Mouse (Mus musculus) embryo, embryonic 11.5 days (tissue): ENCODE data around the gene Lrrc34.

Experiments used
- DNase-seq: peaks from one replicate; pipeline ENCODE4 v3.0.0-alpha.2; 2012; ENCODE audit warnings: low read depth, low spot score

Gene Lrrc34

DNA sequence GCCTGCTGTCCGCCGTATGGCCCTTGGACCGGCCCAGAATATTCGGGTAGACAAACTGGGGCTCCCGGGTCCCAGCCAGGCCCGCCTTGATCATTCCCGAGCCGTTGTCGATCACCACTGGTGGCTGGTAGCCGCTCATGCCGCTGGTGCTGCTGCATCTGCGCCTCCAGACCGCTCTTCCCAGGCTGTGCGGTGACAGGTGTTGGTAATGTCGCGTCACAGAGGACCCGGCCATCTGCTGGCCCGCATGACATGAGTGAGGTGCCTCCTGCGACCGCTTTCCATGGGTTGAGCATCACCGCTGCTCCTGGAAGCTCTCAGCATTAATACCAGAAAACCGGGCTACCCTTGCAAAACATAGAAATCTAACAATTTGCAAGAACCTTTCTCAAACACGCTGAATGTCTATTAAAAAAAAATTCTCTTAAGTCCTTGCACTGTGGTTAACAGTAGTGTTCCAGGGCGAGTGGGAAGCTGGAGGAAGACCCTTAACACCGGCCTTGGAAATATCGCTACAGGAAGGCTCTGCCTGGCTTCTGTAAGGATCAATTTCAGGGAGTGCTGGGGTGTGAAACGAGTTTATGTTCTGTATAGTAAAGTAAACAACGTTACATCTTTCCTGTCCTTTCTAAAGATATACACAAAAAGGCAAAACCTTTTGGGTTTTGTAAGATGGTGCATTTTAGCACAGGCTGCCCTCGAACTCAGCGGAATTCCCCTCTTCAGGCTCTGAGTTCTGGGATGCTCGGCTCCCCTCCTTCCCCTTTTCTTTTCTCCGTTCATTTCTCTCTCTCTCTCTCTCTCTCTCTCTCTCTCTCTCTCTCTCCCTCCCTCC is 47.7 kb downstream of the Lrrc34 start, which contains the start of gene Actrt3:
Gene Actrt3, minus strand, starts transcription at position 229 of the 835 bp plus-strand sequence.
- DNase-seq: no peak

DNA sequence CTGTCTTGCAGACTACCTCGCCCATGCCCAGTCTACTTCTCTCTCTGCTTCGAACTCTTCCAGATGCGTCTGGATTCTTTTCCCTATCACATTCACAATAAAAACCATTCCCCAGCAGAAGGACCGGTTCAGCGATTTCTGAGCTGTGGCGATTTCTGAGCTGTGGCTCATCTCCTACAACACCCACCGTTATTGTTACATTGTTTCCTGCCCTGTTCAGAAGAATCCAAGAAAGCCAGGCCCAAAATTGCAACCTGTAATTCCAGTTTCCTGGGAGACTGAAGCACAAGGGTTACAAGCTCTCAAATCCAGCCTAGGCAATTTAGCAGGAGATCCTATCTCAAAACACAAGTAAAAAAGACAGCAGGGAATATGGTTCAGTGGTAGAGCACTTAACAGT is 50.4 kb downstream of the Lrrc34 start:
- no peak for DNase-seq

DNA sequence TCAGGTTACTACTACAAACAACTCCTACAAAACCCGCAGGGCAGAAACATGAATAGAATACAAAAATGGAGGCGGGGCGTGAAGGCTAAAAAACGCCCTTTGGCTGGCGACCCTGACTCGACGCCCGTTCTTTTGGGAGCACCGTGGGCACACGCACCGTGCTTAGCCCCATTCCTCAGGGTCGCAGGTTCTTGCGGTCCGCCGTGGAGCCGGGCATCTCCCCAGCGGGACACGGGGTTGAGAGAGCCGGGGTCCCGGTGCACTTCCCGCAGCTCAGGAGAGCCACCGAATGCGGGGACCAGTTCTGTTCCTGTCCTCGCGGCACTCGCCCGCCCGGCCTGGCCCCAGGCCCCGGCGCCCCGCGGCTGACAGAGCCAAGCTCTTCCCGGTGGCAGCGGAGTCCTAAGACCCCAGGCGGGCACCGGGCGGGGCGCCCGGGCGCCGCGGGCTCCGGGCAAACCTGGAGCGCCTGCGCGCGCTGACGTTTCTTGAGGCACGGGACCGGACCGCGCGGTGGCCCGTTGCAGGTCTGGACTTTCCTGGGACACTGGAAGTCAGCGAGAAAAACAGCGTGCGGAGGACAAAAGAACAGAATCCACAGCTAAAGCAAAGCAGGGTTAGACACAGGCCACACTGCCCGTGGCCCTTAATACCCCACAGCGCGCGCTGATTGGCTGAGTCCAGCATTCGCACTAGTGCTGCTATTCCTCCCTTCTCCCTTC is 52.4 kb downstream of the Lrrc34 start:
- DNase-seq: no peak

DNA sequence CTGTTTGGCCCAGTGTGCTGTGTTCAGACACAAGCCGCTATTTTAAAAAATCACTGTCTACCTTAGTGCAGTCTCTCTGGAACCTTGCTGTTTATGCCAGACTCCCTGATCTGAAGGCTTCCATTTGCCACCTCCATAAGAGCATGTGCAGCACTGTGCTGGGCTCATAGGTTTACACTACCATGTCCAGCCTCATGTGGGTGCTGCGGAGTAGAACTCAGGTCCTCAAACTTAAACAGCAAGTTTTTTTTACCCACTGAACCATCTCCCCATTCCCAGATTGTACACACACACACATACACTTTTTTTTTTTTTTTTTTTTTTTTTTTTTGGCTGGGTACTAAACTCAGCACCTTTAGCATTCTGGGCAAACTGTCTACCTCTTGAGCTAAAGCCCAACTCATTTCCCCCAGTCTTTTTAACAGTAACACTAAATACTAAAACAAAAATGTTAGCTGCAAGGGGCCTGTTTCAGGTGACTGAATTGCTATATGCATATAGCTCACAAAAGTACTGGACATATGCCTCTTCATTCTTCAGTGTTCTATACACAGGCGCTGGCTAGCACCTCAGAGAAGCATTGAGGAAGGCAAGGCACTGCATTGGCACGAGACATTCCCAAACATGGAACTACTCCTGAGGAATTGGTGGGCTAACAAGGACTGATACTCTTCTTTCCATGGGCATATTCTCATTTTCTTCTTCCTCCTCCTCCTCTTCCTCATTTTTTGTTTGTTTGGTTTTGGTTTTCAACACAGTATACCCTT is 53.8 kb downstream of the Lrrc34 start:
- no peak for DNase-seq

DNA sequence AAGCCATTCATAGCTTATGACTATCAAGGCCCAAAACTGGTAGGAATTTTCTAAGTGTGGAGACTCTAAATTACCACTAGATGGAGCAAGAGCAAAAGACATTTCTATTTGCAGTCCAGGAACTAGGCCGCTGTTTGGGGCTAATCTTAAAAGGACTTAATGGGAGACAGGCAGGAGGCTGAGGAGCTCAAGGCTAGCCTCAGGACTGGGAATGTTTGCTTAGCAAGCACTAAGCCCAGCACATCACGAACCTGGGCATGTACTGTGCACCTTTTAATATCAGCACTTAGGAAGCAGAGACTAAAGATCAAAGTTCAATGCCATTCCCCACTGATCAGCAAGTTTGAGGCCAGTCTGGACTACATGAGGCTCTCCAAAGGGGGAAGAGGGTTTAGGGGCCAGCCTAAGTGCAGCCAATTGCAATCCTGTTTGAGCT is 55.2 kb downstream of the Lrrc34 start:
- no peak for DNase-seq

DNA sequence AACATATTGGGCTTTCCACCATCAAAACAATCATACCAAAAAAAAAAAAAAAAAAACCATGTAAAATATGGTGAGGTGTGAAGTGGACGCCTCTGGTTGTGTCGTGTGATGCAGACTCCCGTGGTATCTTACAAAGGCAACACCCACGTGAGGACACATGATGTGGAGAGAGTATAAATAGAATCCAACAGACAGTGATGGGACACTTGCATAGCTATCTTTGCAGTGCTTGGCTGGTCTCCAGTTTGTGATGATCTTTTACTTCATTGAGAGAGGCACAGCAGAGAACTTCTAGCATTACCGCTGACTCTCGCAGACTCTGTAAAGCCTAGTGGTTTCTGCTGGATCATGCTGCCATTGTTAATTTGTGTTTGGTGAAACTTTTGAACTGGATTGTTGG is 58.8 kb downstream of the Lrrc34 start:
- DNase-seq: no peak
